Mouse (Mus musculus) myocyte (in vitro differentiated cells): Measurements from ENCODE around the gene Klk11. TPM values are rescaled to one million over a fixed set of nuclear protein-coding genes. Genes with fewer than 3 reads are reported as not detected.

Source experiments
- H3K27me3 ChIP-seq: one replicate; pipeline ENCODE4 v1.6.1; 2011; ENCODE audit not compliant: control insufficient read depth, insufficient read depth, insufficient read length
- H3K36me3 ChIP-seq: one replicate; pipeline ENCODE4 v1.6.1; 2011; ENCODE audit not compliant: control insufficient read depth, insufficient read depth
- H3K4me2 ChIP-seq: one replicate; pipeline ENCODE4 v1.6.1; 2011; ENCODE audit warnings: low read depth, control low read depth
- H3K4me3 ChIP-seq: one replicate; pipeline ENCODE4 v1.5.1; 2011; ENCODE audit warnings: mild to moderate bottlenecking, control low read depth, moderate library complexity
- H3K79me2 ChIP-seq: one replicate; pipeline ENCODE4 v1.6.1; 2011; ENCODE audit not compliant: control insufficient read depth, insufficient read depth
- H3ac ChIP-seq: one replicate; pipeline ENCODE4 v1.6.1; 2011; ENCODE audit not compliant: control insufficient read depth, insufficient read length
- CEBPB ChIP-seq: IDR thresholded peaks from 2 replicates; pipeline ENCODE4 v1.6.1; 2011; ENCODE audit warnings: mild to moderate bottlenecking, moderate library complexity; ENCODE audit not compliant: poor library complexity, insufficient read depth, severe bottlenecking
- E2F4 ChIP-seq: IDR thresholded peaks from one replicate; pipeline ENCODE4 v1.6.1; 2011; ENCODE audit warnings: mild to moderate bottlenecking, control low read depth, moderate library complexity; ENCODE audit not compliant: insufficient read depth
- MAX ChIP-seq: IDR thresholded peaks from one replicate; pipeline ENCODE4 v1.6.1; 2011; ENCODE audit warnings: low read depth, mild to moderate bottlenecking, control low read depth
- MYOD1 ChIP-seq, 3 experiments: IDR thresholded peaks; one replicate each; pipeline ENCODE4 v1.6.1; 2011; ENCODE audit warnings: control low read depth in 2 of 3, low read depth in 2 of 3, mild to moderate bottlenecking in 2 of 3, moderate library complexity in 1 of 3; ENCODE audit not compliant: insufficient read length in 2 of 3, control insufficient read depth in 1 of 3
- MYOG ChIP-seq, 3 experiments: IDR thresholded peaks; one replicate each; pipeline ENCODE4 v1.6.1; 2011; ENCODE audit warnings: control low read depth in 2 of 3, low read depth in 2 of 3, mild to moderate bottlenecking in 2 of 3; ENCODE audit not compliant: insufficient read length in 2 of 3, control insufficient read depth in 1 of 3, insufficient read depth in 1 of 3
- POLR2A ChIP-seq: IDR thresholded peaks from one replicate; pipeline ENCODE4 v1.6.1; 2011; ENCODE audit warnings: low read depth, mild to moderate bottlenecking, control low read depth, moderate library complexity; ENCODE audit not compliant: insufficient read length
- POLR2AphosphoS2 ChIP-seq: IDR thresholded peaks from one replicate; pipeline ENCODE4 v1.6.1; 2011; ENCODE audit warnings: low read depth, control low read depth; ENCODE audit not compliant: insufficient read length
- REST ChIP-seq: IDR thresholded peaks from one replicate; pipeline ENCODE4 v1.6.1; 2011; ENCODE audit warnings: mild to moderate bottlenecking, control low read depth, moderate library complexity; ENCODE audit not compliant: insufficient read depth, insufficient read length
- SRF ChIP-seq: IDR thresholded peaks from one replicate; pipeline ENCODE4 v1.6.1; 2011; ENCODE audit warnings: low read depth; ENCODE audit not compliant: control insufficient read depth, insufficient read length
- TCF12 ChIP-seq: IDR thresholded peaks from one replicate; pipeline ENCODE4 v1.6.1; 2011; ENCODE audit warnings: mild to moderate bottlenecking, control low read depth; ENCODE audit not compliant: poor library complexity, insufficient read depth, severe bottlenecking
- TCF3 ChIP-seq: IDR thresholded peaks from one replicate; pipeline ENCODE4 v1.6.1; 2011; ENCODE audit warnings: low read depth, control low read depth; ENCODE audit not compliant: insufficient read length
- USF1 ChIP-seq: IDR thresholded peaks from one replicate; pipeline ENCODE4 v1.6.1; 2011; ENCODE audit warnings: low read depth, mild to moderate bottlenecking, control low read depth, moderate library complexity
- polyA plus RNA-seq: library from polyadenylated mRNA; unstranded; fragments of >200 nt; fragmentation: generic; extraction: Trizol; gene quantifications from one replicate; pipeline ENCODE4 v1.2.1, GENCODE M21; 2012; ENCODE audit warnings: missing spikeins

The Klk11 gene
- polyA plus RNA-seq, 1 experiment = 0.56 TPM

- no peak overlapping the region for H3K4me2 ChIP-seq
- H3K79me2 ChIP-seq = no peaks in the 10 kb centered on the region
- H3ac ChIP-seq = no peak overlapping the region
- no peak overlapping the region for H3K4me3 ChIP-seq
- H3K27me3 ChIP-seq = peaks cover 4% of the 10 kb centered on the region
- no peaks in the 10 kb centered on the region for H3K36me3 ChIP-seq
- TF ChIP-seq MYOG (IDR thresholded peaks at IDR 0.05; ENCODE audit: control insufficient read depth in 1 of 3, insufficient read depth in 1 of 3, insufficient read length in 2 of 3, low read depth in 2 of 3) (no peak), SRF (no peak), CEBPB (no peak), USF1 (no peak), E2F4 (no peak), MAX (no peak), POLR2AphosphoS2 (no peak), REST (no peak), TCF12 (no peak), MYOD1 (IDR thresholded peaks at IDR 0.05; ENCODE audit: control insufficient read depth in 1 of 3, insufficient read length in 2 of 3, low read depth in 2 of 3) (no peak), TCF3 (no peak), POLR2A (no peak)
These were observed 53.3 kb downstream of the Klk11 start for GRCm38 (mm10) chr7:43827706-43828105.

Other genes starting within 250 kb of the Klk11 start
- gene Cd33, start 230.2 kb upstream of the Klk11 start, polyA plus RNA-seq = 0.02 TPM
- 0.72 TPM for gene Zfp658, start 212.3 kb upstream of the Klk11 start, polyA plus RNA-seq
- 2.8 TPM for gene Zfp719, start 195.0 kb upstream of the Klk11 start, polyA plus RNA-seq
- not detected for gene Zfp819, start 167.4 kb upstream of the Klk11 start, polyA plus RNA-seq
- not detected for gene Ceacam18, start 139.9 kb upstream of the Klk11 start, polyA plus RNA-seq
- gene Siglece, start 114.4 kb upstream of the Klk11 start, polyA plus RNA-seq = not detected
- gene Ctu1, start 102.6 kb upstream of the Klk11 start, polyA plus RNA-seq = 9.9 TPM
- not detected for gene Klk14, start 84.2 kb upstream of the Klk11 start, polyA plus RNA-seq
- gene Klk13, start 62.0 kb upstream of the Klk11 start, polyA plus RNA-seq = not detected
- gene Klk12, start 5.7 kb upstream of the Klk11 start, polyA plus RNA-seq = 0.05 TPM
- gene Klk10, start 6.4 kb downstream of the Klk11 start, polyA plus RNA-seq = 1.1 TPM
- not detected for gene Klk9, start 17.3 kb downstream of the Klk11 start, polyA plus RNA-seq
- gene Klk8, start 23.0 kb downstream of the Klk11 start, polyA plus RNA-seq = not detected
- gene Klk7, start 36.7 kb downstream of the Klk11 start, polyA plus RNA-seq = not detected
- gene Klk6, start 49.9 kb downstream of the Klk11 start, polyA plus RNA-seq = not detected
- gene Klk5, start 67.4 kb downstream of the Klk11 start, polyA plus RNA-seq = not detected
- gene Klk4, start 106.6 kb downstream of the Klk11 start, polyA plus RNA-seq = 0.22 TPM
- not detected for gene Klk15, start 159.1 kb downstream of the Klk11 start, polyA plus RNA-seq
- gene Klk1b8, start 176.1 kb downstream of the Klk11 start, polyA plus RNA-seq = not detected
- gene Klk1b1, start 192.1 kb downstream of the Klk11 start, polyA plus RNA-seq = not detected
- not detected for gene Klk1b9, start 201.5 kb downstream of the Klk11 start, polyA plus RNA-seq
- not detected for gene Klk1b11, start 221.3 kb downstream of the Klk11 start, polyA plus RNA-seq
- gene Klk1b26, start 237.6 kb downstream of the Klk11 start, polyA plus RNA-seq = 0.32 TPM